Mouse (Mus musculus): ENCODE measurements around the gene Psmb4. TPM values are rescaled to one million over a fixed set of nuclear protein-coding genes. Genes with fewer than 3 reads are reported as not detected.

The Psmb4 gene
- total and polyA plus RNA-seq, 3 experiments: 481 to 798 (median 554) TPM

DNA sequence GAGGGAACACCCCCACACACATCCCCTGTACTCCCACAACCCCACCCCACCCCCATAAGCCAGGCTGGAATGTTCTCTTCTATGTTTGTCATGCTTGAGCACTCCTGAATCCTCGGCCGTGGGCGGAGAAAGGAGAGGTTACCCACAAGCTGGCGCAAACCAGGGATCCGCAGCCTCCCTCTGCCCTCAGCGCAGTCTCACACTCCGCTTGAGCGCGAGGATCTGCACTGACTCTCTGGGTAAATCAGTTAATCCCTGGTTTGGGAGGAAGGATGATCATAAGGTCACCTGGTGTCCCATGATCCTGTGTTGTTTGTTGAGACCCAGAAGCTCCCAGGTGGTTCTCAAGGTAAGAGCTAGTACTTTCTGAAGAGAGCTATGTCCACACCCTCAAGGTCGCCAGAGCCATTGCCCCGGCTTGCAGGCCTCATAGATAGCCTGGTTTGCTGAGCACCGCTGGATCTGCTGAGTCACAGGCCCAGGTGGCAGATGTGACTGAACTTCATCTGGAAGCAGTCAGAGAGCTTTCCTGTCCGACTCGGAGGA is 31.1 kb upstream of the Psmb4 start:
- Histone ChIP-seq H3K9me3 (replicated peaks; ENCODE audit: low read length) (no peaks in the 10 kb centered on the region), H3K9ac (ENCODE audit: insufficient read depth, low read depth) (no peak overlapping the region), H3K27ac (ENCODE audit: insufficient read depth, low read depth) (no peak overlapping the region), H3K36me3 (replicated peaks in 1 of 2; ENCODE audit: control insufficient read depth in 1 of 2, insufficient read depth in 1 of 2, low read length in 1 of 2) (no peaks in the 10 kb centered on the region), H3K4me1 (ENCODE audit: control insufficient read depth in 1 of 2, insufficient read depth in 2 of 2) (peaks cover 14 to 22% of the 10 kb centered on the region in 2 experiments), H3K4me3 (replicated peaks in 1 of 3; ENCODE audit: low read depth in 2 of 3, low read length in 2 of 3, poor library complexity in 1 of 3) (no peak overlapping the region), H3K27me3 (replicated peaks) (no peaks in the 10 kb centered on the region), H3K4me2 (ENCODE audit: insufficient read depth, low read depth, poor library complexity, severe bottlenecking) (no peak overlapping the region), H3K79me2 (replicated peaks; ENCODE audit: control insufficient read depth, extremely low read depth, insufficient read depth, poor library complexity, severe bottlenecking) (no peaks in the 10 kb centered on the region)
- in situ Hi-C loops (cut with MboI; ENCODE audit: low pct_ligation_motif_present, low pct_unique_long_range_greater_than_20kb, low sequenced_read_pairs): no loop called here
- dilution Hi-C loops (cut with MboI; ENCODE audit: extremely low pct_ligation_motif_present, extremely low pct_unique_long_range_greater_than_20kb, low sequenced_read_pairs): no loop called here
- DNase-seq (ENCODE audit: extremely low read depth): peak; percentile 8
- TF ChIP-seq E2F4 (IDR thresholded peaks at IDR 0.05; ENCODE audit: insufficient replicate concordance, low read depth, low read length) (no peak), ZKSCAN1 (IDR thresholded peaks at IDR 0.05; ENCODE audit: borderline replicate concordance, low read depth, low read length) (no peak), ELF1 (IDR thresholded peaks at IDR 0.05; ENCODE audit: low read depth, low read length) (no peak), KAT2A (IDR thresholded peaks at IDR 0.05; ENCODE audit: insufficient replicate concordance, low read length) (no peak), UBTF (IDR thresholded peaks at IDR 0.05; ENCODE audit: low read depth, low read length) (no peak)

DNA sequence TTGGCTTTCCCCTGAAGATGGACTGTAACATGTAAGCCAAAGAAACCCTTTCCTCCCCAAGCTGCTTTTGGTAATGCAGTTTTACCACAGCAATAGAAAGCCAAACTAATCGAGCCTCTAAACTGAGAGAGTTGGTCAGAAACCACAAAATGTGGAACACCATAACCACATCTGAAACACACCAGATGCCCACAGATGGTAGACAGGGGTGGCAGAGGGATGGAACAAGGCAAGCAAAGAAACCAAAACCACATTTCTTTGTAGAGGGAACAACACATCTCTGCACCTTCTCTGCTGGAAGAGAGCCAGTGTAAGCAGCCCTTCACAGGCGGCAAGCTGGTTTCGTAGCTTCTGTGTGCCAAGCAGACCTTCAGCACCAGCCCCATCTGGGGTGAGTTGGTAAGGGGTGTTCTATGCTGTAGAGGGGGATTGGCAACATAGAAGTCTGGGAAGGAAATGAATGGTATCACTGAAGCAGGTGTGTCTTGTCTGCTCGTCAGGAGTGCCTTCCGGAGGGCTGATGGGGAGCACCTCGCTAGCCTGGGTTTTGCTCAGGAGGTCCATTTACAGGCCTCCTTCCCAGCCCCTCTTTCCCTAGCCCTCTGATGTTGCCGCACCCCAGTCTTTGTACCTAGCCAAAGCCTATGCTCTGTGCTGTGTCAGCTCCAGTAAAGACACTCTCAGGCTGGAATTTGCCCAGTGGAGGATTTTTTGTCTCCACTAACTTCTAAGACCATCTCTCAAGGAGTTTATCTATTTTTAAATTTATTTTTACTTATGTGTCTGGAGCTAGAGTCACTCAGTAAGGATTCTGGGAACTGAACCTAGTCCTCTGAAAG is 29.4 kb upstream of the Psmb4 start:
- peak; percentile 13 for DNase-seq (ENCODE audit: extremely low read depth)

DNA sequence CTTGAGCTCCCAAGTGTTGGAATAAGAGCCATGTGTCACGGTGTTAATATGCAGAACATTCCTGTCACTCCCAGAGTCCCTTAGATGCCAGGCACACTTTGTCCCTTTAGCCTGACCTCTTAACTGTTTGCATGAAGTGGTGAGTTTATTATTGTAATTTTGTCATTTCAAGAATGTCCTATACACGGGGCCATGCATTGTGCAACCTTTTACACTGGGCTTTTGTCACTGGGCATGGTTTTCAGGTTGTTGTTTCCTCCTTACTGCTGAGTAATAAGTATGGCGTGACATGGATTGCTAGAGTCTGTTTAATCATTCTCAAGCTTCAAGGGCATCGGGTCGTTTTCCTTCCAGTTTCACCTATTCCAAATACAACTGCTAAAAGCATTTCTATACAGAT is 27.0 kb upstream of the Psmb4 start:
- TF ChIP-seq TBP (conservative IDR thresholded peaks at IDR 0.05; ENCODE audit: low read depth, low read length): no peak
- TF ChIP-seq RCOR1 (conservative IDR thresholded peaks at IDR 0.05; ENCODE audit: low read depth, low read length): no peak
- no peak for TF ChIP-seq MXI1 (IDR thresholded peaks at IDR 0.05; ENCODE audit: low read depth, low read length)
- TF ChIP-seq MAZ (IDR thresholded peaks at IDR 0.05; ENCODE audit: low read depth, low read length): no peak
- TF ChIP-seq ZNF384 (IDR thresholded peaks at IDR 0.05; ENCODE audit: low read depth, low read length): no peak
- TF ChIP-seq GABPA (IDR thresholded peaks at IDR 0.05; ENCODE audit: insufficient replicate concordance, low read depth, low read length): no peak
- TF ChIP-seq UBTF (IDR thresholded peaks at IDR 0.05; ENCODE audit: low read depth, low read length): no peak
- TF ChIP-seq MAFK (IDR thresholded peaks at IDR 0.05; ENCODE audit: insufficient replicate concordance, low read length): no peak
- no peak for TF ChIP-seq NRF1 (IDR thresholded peaks at IDR 0.05; ENCODE audit: low read depth, low read length)
- no peak for TF ChIP-seq CHD2 (IDR thresholded peaks at IDR 0.05; ENCODE audit: low read length)
- TF ChIP-seq MYC (IDR thresholded peaks at IDR 0.05; ENCODE audit: low read depth, low read length): no peak
- no peak for TF ChIP-seq TCF12 (IDR thresholded peaks at IDR 0.05; ENCODE audit: low read depth, low read length)
- no peak for TF ChIP-seq HCFC1 (IDR thresholded peaks at IDR 0.05; ENCODE audit: low read depth, low read length)
- TF ChIP-seq E2F4 (IDR thresholded peaks at IDR 0.05; ENCODE audit: insufficient replicate concordance, low read depth, low read length): no peak
- TF ChIP-seq KAT2A (IDR thresholded peaks at IDR 0.05; ENCODE audit: insufficient replicate concordance, low read length): no peak
- in situ Hi-C loops (cut with MboI; ENCODE audit: low pct_ligation_motif_present, low pct_unique_long_range_greater_than_20kb, low sequenced_read_pairs) (no loop called here), dilution Hi-C loops (cut with MboI; ENCODE audit: extremely low pct_ligation_motif_present, extremely low pct_unique_long_range_greater_than_20kb, low sequenced_read_pairs) (no loop called here)
- no peak overlapping the region for H3K4me3 ChIP-seq (replicated peaks in 1 of 3; ENCODE audit: low read depth in 2 of 3, low read length in 2 of 3, poor library complexity in 1 of 3)
- no peaks in the 10 kb centered on the region for H3K36me3 ChIP-seq (replicated peaks in 1 of 2; ENCODE audit: control insufficient read depth in 1 of 2, insufficient read depth in 1 of 2, low read length in 1 of 2)
- no peak overlapping the region for H3K27ac ChIP-seq (ENCODE audit: insufficient read depth, low read depth)
- no peaks in the 10 kb centered on the region for H3K27me3 ChIP-seq (replicated peaks)
- H3K4me1 ChIP-seq (ENCODE audit: control insufficient read depth in 1 of 2, insufficient read depth in 2 of 2): peaks cover 14 to 22% of the 10 kb centered on the region in 2 experiments
- no peak for DNase-seq (ENCODE audit: extremely low read depth)
- no peak overlapping the region for H3K4me2 ChIP-seq (ENCODE audit: insufficient read depth, low read depth, poor library complexity, severe bottlenecking)
- H3K9me3 ChIP-seq (replicated peaks; ENCODE audit: low read length): no peaks in the 10 kb centered on the region
- H3K79me2 ChIP-seq (replicated peaks; ENCODE audit: control insufficient read depth, extremely low read depth, insufficient read depth, poor library complexity, severe bottlenecking): no peaks in the 10 kb centered on the region
- no peak overlapping the region for H3K9ac ChIP-seq (ENCODE audit: insufficient read depth, low read depth)

More for the DNA sequence above, 29.4 kb upstream of the Psmb4 start:
- in situ Hi-C loops (cut with MboI; ENCODE audit: low pct_ligation_motif_present, low pct_unique_long_range_greater_than_20kb, low sequenced_read_pairs): no loop called here
- Histone ChIP-seq H3K36me3 (replicated peaks in 1 of 2; ENCODE audit: control insufficient read depth in 1 of 2, insufficient read depth in 1 of 2, low read length in 1 of 2) (no peaks in the 10 kb centered on the region), H3K4me2 (ENCODE audit: insufficient read depth, low read depth, poor library complexity, severe bottlenecking) (peak overlapping the region; percentile 22; the same call in 1 of the 2 replicates), H3K4me1 (ENCODE audit: control insufficient read depth in 1 of 2, insufficient read depth in 2 of 2) (peaks cover 14 to 22% of the 10 kb centered on the region in 2 experiments), H3K4me3 (replicated peaks in 1 of 3; ENCODE audit: low read depth in 2 of 3, low read length in 2 of 3, poor library complexity in 1 of 3) (no peak overlapping the region), H3K9ac (ENCODE audit: insufficient read depth, low read depth) (no peak overlapping the region), H3K27me3 (replicated peaks) (no peaks in the 10 kb centered on the region), H3K9me3 (replicated peaks; ENCODE audit: low read length) (no peaks in the 10 kb centered on the region), H3K79me2 (replicated peaks; ENCODE audit: control insufficient read depth, extremely low read depth, insufficient read depth, poor library complexity, severe bottlenecking) (no peaks in the 10 kb centered on the region), H3K27ac (ENCODE audit: insufficient read depth, low read depth) (no peak overlapping the region)
- dilution Hi-C loops (cut with MboI; ENCODE audit: extremely low pct_ligation_motif_present, extremely low pct_unique_long_range_greater_than_20kb, low sequenced_read_pairs): no loop called here
- TF ChIP-seq TBP (conservative IDR thresholded peaks at IDR 0.05; ENCODE audit: low read depth, low read length) (0 out of 2 replicates have a peak, but pooled peaks have one; percentile 30), MAFK (IDR thresholded peaks at IDR 0.05; ENCODE audit: insufficient replicate concordance, low read length) (peak; percentile 64; the same call in 1 of the 2 replicates), USF2 (conservative IDR thresholded peaks at IDR 0.05; ENCODE audit: low read depth, low read length) (no peak), ZMIZ1 (IDR thresholded peaks at IDR 0.05; ENCODE audit: low read depth, low read length) (no peak)

Measured in CH12.LX (cell line).